Mouse (Mus musculus) ES-Bruce4 (cell line): ENCODE data around the gene Slc48a1.

Experiments used
- CTCF ChIP-seq: IDR thresholded peaks from one replicate; pipeline ENCODE4 v1.8.1; 2011; ENCODE audit warnings: low read depth, low read length
- POLR2A ChIP-seq: IDR thresholded peaks from one replicate; pipeline ENCODE4 v1.8.1; 2011; ENCODE audit warnings: low read length; ENCODE audit not compliant: insufficient read depth

- TF ChIP-seq CTCF (no peak), POLR2A (no peak)
These were observed 31.6 kb upstream of the Slc48a1 start for GRCm38 (mm10) chr15:97746748-97747147.
